Mouse (Mus musculus): Measurements from ENCODE around the gene Pcdh7. TPM values are rescaled to one million over a fixed set of nuclear protein-coding genes. Genes with fewer than 3 reads are reported as not detected.

Gene Pcdh7
- total and polyA plus RNA-seq, 2 experiments from 2014 or later, result 22.4 to 169 TPM

- 59% methylated on average over 3 of the region's 3 CpGs for WGBS
- Histone ChIP-seq H3K36me3 (replicated peaks; ENCODE audit: control insufficient read depth, insufficient read depth, low read length) (no peaks in the 10 kb centered on the region), H3K4me3 (ENCODE audit: low read depth, low read length) (no peak overlapping the region)
Measured at GRCm38 (mm10) chr5:57767346-57767745, 49.6 kb downstream of the Pcdh7 start.

GRCm38 (mm10) chr5:57768469-57769022 is 50.8 kb downstream of the Pcdh7 start:
- Histone ChIP-seq H3K4me1 (ENCODE audit: control insufficient read depth, insufficient read depth) (peaks cover 18% of the 10 kb centered on the region; the same call in 1 of the 2 replicates), H3K9ac (replicated peaks; ENCODE audit: low read depth, low read length) (no peak overlapping the region), H3K4me2 (ENCODE audit: low read depth, low read length) (no peak overlapping the region), H3K27ac (ENCODE audit: low read depth) (no peak overlapping the region), H3K36me3 (replicated peaks; ENCODE audit: control insufficient read depth, insufficient read depth, low read length) (no peaks in the 10 kb centered on the region), H3K27me3 (ENCODE audit: control insufficient read depth, insufficient read depth, low read length) (no peaks in the 10 kb centered on the region), H3K9me3 (replicated peaks; ENCODE audit: control insufficient read depth, low read length) (no peaks in the 10 kb centered on the region), H3K4me3 (ENCODE audit: low read depth, low read length) (no peak overlapping the region)
- no peak for TF ChIP-seq EP300 (IDR thresholded peaks at IDR 0.05; ENCODE audit: low read depth)
- TF ChIP-seq CTCF (IDR thresholded peaks at IDR 0.05; ENCODE audit: low read depth), result no peak
- WGBS, result 50% methylated on average over 10 of the region's 10 CpGs
- no peak for DNase-seq (ENCODE audit: low spot score)
- no peak for ATAC-seq (ENCODE audit: insufficient read depth, low read depth)

More at GRCm38 (mm10) chr5:57767346-57767745, 49.6 kb downstream of the Pcdh7 start:
- no peak overlapping the region for H3K9ac ChIP-seq (replicated peaks; ENCODE audit: low read depth, low read length)
- no peak for DNase-seq (ENCODE audit: low spot score)
- no peaks in the 10 kb centered on the region for H3K9me3 ChIP-seq (replicated peaks; ENCODE audit: control insufficient read depth, low read length)
- H3K27ac ChIP-seq (ENCODE audit: low read depth), result no peak overlapping the region
- no peaks in the 10 kb centered on the region for H3K27me3 ChIP-seq (ENCODE audit: control insufficient read depth, insufficient read depth, low read length)
- TF ChIP-seq EP300 (IDR thresholded peaks at IDR 0.05; ENCODE audit: low read depth), result no peak
- no peak for TF ChIP-seq CTCF (IDR thresholded peaks at IDR 0.05; ENCODE audit: low read depth)
- H3K4me2 ChIP-seq (ENCODE audit: low read depth, low read length), result no peak overlapping the region
- ATAC-seq (ENCODE audit: insufficient read depth, low read depth), result no peak
- peaks cover 18% of the 10 kb centered on the region; the same call in 1 of the 2 replicates for H3K4me1 ChIP-seq (ENCODE audit: control insufficient read depth, insufficient read depth)

DNA sequence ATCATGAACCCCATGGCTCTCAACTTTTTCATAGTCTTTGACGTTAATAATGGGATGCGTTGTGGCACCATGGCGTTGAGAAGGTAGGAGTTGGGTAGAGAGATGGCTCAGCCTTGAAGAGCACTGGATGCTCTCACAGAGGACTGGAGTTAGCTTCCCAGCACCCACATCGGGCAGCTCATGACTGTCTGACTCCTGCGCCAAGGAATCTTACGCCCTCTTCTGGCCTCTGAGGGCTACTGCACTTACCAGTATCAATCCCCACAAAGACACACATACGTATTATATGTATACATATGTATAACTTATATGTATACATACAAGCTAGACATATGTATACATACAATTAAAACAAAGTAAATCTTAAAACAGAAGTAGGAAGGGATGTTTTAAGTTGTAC is 51.9 kb downstream of the Pcdh7 start:
- no peak overlapping the region for H3K27ac ChIP-seq (ENCODE audit: low read depth)
- H3K4me2 ChIP-seq (ENCODE audit: low read depth, low read length), result no peak overlapping the region
- H3K27me3 ChIP-seq (ENCODE audit: control insufficient read depth, insufficient read depth, low read length), result no peaks in the 10 kb centered on the region
- DNase-seq (ENCODE audit: low spot score) (no peak), ATAC-seq (ENCODE audit: insufficient read depth, low read depth) (no peak)
- TF ChIP-seq CTCF (IDR thresholded peaks at IDR 0.05; ENCODE audit: low read depth) (0 out of 2 replicates have a peak, but pooled peaks have one; percentile 3), EP300 (IDR thresholded peaks at IDR 0.05; ENCODE audit: low read depth) (no peak)
- no peaks in the 10 kb centered on the region for H3K9me3 ChIP-seq (replicated peaks; ENCODE audit: control insufficient read depth, low read length)
- H3K4me3 ChIP-seq (ENCODE audit: low read depth, low read length), result no peak overlapping the region
- H3K9ac ChIP-seq (replicated peaks; ENCODE audit: low read depth, low read length), result no peak overlapping the region
- H3K36me3 ChIP-seq (replicated peaks; ENCODE audit: control insufficient read depth, insufficient read depth, low read length), result no peaks in the 10 kb centered on the region
- H3K4me1 ChIP-seq (ENCODE audit: control insufficient read depth, insufficient read depth), result peaks cover 18% of the 10 kb centered on the region; the same call in 1 of the 2 replicates
- 88% methylated on average over 7 of the region's 7 CpGs for WGBS

- H3K9ac ChIP-seq (replicated peaks; ENCODE audit: low read depth, low read length), result no peak overlapping the region
- no peak for TF ChIP-seq EP300 (IDR thresholded peaks at IDR 0.05; ENCODE audit: low read depth)
- no peak overlapping the region for H3K27ac ChIP-seq (ENCODE audit: low read depth)
- no peak for DNase-seq (ENCODE audit: low spot score)
- H3K27me3 ChIP-seq (ENCODE audit: control insufficient read depth, insufficient read depth, low read length), result no peaks in the 10 kb centered on the region
- H3K9me3 ChIP-seq (replicated peaks; ENCODE audit: control insufficient read depth, low read length), result no peaks in the 10 kb centered on the region
- WGBS, result 68% methylated on average over 3 of the region's 3 CpGs
- no peak for ATAC-seq (ENCODE audit: insufficient read depth, low read depth)
- H3K4me1 ChIP-seq (ENCODE audit: control insufficient read depth, insufficient read depth), result peaks cover 13% of the 10 kb centered on the region; the same call in 1 of the 2 replicates
- no peak overlapping the region for H3K4me3 ChIP-seq (ENCODE audit: low read depth, low read length)
- no peaks in the 10 kb centered on the region for H3K36me3 ChIP-seq (replicated peaks; ENCODE audit: control insufficient read depth, insufficient read depth, low read length)
- H3K4me2 ChIP-seq (ENCODE audit: low read depth, low read length), result no peak overlapping the region
Measured at GRCm38 (mm10) chr5:57770364-57770763, 52.6 kb downstream of the Pcdh7 start.

DNA sequence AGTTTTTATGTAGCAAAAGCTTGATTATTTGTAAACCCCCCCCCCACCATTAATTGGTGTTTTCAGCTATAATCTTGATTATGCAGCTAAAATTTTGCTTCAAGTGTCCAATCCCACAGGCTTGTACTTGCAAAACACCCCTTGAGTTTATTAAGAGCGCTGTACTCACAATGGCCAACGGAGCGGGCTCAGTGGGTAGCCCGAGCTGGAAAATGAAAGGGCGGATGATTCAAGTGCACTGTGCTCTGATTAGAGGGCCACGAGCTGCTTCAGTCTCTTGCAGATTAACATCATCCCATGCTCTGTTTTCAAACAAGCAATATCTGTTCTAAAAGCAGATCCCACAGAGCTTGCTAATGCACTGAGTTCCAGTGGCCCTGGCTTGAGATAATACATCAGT is 53.4 kb downstream of the Pcdh7 start:
- Histone ChIP-seq H3K27me3 (ENCODE audit: control insufficient read depth, insufficient read depth, low read length) (no peaks in the 10 kb centered on the region), H3K4me1 (ENCODE audit: control insufficient read depth, insufficient read depth) (peaks cover 13% of the 10 kb centered on the region; the same call in 1 of the 2 replicates), H3K9me3 (replicated peaks; ENCODE audit: control insufficient read depth, low read length) (no peaks in the 10 kb centered on the region), H3K27ac (ENCODE audit: low read depth) (no peak overlapping the region; the same call in 1 of the 2 replicates), H3K4me3 (ENCODE audit: low read depth, low read length) (no peak overlapping the region), H3K36me3 (replicated peaks; ENCODE audit: control insufficient read depth, insufficient read depth, low read length) (no peaks in the 10 kb centered on the region), H3K9ac (replicated peaks; ENCODE audit: low read depth, low read length) (no peak overlapping the region), H3K4me2 (ENCODE audit: low read depth, low read length) (no peak overlapping the region)
- ATAC-seq (ENCODE audit: insufficient read depth, low read depth) (no peak), DNase-seq (ENCODE audit: low spot score) (no peak)
- TF ChIP-seq EP300 (IDR thresholded peaks at IDR 0.05; ENCODE audit: low read depth), result no peak
- no peak for TF ChIP-seq CTCF (IDR thresholded peaks at IDR 0.05; ENCODE audit: low read depth)
- WGBS, result 73% methylated on average over 6 of the region's 6 CpGs

- WGBS, result 51% methylated on average over 3 of the region's 3 CpGs
Measured at GRCm38 (mm10) chr5:57772711-57773110, 54.9 kb downstream of the Pcdh7 start.

More at GRCm38 (mm10) chr5:57772711-57773110, 54.9 kb downstream of the Pcdh7 start:
- Histone ChIP-seq H3K27ac (ENCODE audit: low read depth) (no peak overlapping the region), H3K4me1 (ENCODE audit: control insufficient read depth, insufficient read depth) (peaks cover 23% of the 10 kb centered on the region; the same call in 1 of the 2 replicates), H3K27me3 (ENCODE audit: control insufficient read depth, insufficient read depth, low read length) (no peaks in the 10 kb centered on the region), H3K9me3 (replicated peaks; ENCODE audit: control insufficient read depth, low read length) (no peaks in the 10 kb centered on the region), H3K4me2 (ENCODE audit: low read depth, low read length) (no peak overlapping the region), H3K4me3 (ENCODE audit: low read depth, low read length) (no peak overlapping the region), H3K9ac (replicated peaks; ENCODE audit: low read depth, low read length) (no peak overlapping the region), H3K36me3 (replicated peaks; ENCODE audit: control insufficient read depth, insufficient read depth, low read length) (no peaks in the 10 kb centered on the region)
- ATAC-seq (ENCODE audit: insufficient read depth, low read depth), result no peak
- no peak for TF ChIP-seq CTCF (IDR thresholded peaks at IDR 0.05; ENCODE audit: low read depth)
- TF ChIP-seq EP300 (IDR thresholded peaks at IDR 0.05; ENCODE audit: low read depth), result no peak
- DNase-seq (ENCODE audit: low spot score), result no peak

Data from heart, postnatal 0 days (tissue).